Mouse (Mus musculus) activated CD4-positive, CD25-positive, alpha-beta regulatory T cell, adult 4 months (primary cell): ENCODE data around the gene Rps15. TPM values are rescaled to one million over a fixed set of nuclear protein-coding genes. Genes with fewer than 3 reads are reported as not detected.

Experiments used
- ATAC-seq: one replicate; pipeline ENCODE4 v1.8.0; 2017
- polyA plus RNA-seq, 2 experiments: library from polyadenylated mRNA; unstranded; fragments of 100-300 nt; shearing (Covaris generic); gene quantifications; one replicate each; pipeline ENCODE4 v1.2.1; 2017

Gene Rps15
- polyA plus RNA-seq, 2 experiments from 2014 or later, result 1,256 to 1,612 TPM

- ATAC-seq, result no peak
Observed at GRCm38 (mm10) chr10:80342305-80342748, 50.1 kb downstream of the Rps15 start.

DNA sequence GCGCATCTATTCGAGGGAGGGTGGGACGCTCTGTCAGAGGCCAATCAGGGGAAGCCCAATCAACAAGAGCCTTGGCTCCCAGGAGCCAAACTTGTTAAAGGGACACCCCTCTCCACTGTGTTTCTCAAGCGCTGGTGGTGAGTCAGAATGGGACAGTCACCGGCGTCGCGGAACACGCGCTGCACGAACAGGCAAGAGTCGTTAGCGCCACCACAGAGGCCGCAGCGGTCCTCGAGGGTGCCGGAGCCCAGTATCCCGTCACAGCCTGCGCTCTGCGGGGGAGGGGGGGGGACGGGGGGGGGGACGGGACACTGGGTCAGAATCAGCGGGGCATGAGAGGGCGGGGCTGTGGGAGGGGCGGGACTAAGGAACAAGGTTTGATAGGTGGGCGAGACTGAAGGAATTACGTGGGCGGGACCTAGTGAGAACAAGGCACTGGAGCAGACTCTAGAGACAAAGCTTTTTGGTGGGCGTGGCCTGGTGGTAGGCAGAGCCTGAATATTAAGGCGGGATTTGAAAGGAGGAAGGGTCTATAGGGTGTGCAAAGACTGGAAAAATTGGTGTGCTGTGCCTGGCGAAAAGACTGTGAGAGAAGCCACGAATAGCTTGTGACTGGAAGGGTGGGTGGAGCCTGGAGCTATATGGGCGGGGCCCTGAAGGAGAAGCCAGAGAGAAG lies 50.6 kb downstream of the Rps15 start:
- ATAC-seq, result peak; percentile 58

DNA sequence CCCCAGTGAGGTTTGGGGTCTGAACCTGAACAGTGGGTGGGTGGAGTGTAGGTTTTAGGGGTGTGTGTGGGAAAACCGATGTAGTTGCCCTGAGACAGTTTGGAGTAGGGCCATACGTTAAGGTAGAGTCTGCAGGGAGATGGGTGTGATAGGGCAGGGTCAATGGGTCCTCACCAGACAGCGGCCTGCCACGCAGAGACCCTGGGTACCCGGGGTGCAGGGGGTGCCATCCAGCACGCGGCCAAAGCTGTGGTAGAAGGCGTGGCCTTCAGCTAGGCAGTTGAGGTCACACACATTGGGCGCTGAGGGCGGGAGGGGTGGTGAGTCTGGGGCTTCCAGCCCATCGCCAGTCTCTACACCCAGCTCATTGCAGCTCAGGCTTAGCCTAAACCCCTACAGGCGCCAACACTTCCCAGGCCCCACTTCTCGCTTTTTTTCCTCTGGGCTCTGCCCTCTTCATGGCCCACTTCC lies 51.2 kb downstream of the Rps15 start:
- no peak for ATAC-seq

Other genes starting within 250 kb of the Rps15 start
- gene Gpx4, start 245.3 kb upstream of the Rps15 start, polyA plus RNA-seq, result 100 to 1,000 TPM; 346 to 370 TPM
- 10 to 100 TPM; 26.8 to 32.5 TPM for gene Sbno2, start 186.9 kb upstream of the Rps15 start, polyA plus RNA-seq
- 10 to 100 TPM; 22.1 to 25.4 TPM for gene Stk11, start 176.7 kb upstream of the Rps15 start, polyA plus RNA-seq
- gene Atp5d, start 153.8 kb upstream of the Rps15 start, polyA plus RNA-seq, result 100 to 1,000 TPM; 338 to 428 TPM
- gene Cbarp, start 151.6 kb upstream of the Rps15 start, polyA plus RNA-seq, result under 1 TPM; 0.74 to 0.96 TPM
- gene Midn, start 144.2 kb upstream of the Rps15 start, polyA plus RNA-seq, result 1 to 10 TPM; 7.3 to 9.2 TPM
- 100 to 1,000 TPM; 132 to 177 TPM for gene Cirbp, start 126.5 kb upstream of the Rps15 start, polyA plus RNA-seq
- gene 1600002K03Rik, start 119.5 kb upstream of the Rps15 start, polyA plus RNA-seq, result 10 to 100 TPM; 18.0 to 22.7 TPM
- gene Efna2, start 113.0 kb upstream of the Rps15 start, polyA plus RNA-seq, result not detected
- gene Mum1, start 66.0 kb upstream of the Rps15 start, polyA plus RNA-seq, result 10 to 100 TPM; 59.5 to 75.7 TPM
- 100 to 1,000 TPM; 205 to 250 TPM for gene Ndufs7, start 43.3 kb upstream of the Rps15 start, polyA plus RNA-seq
- gene Gamt, start 31.4 kb upstream of the Rps15 start, polyA plus RNA-seq, result under 1 TPM in 1 of 2 experiments, not detected in 1; 0.34 TPM
- 10 to 100 TPM; 15.4 to 19.6 TPM for gene Dazap1, start 31.0 kb upstream of the Rps15 start, polyA plus RNA-seq
- under 1 TPM in 1 of 2 experiments, not detected in 1; 0.82 TPM for gene Apc2, start 3.5 kb downstream of the Rps15 start, polyA plus RNA-seq
- 10 to 100 TPM; 44.0 to 54.5 TPM for gene 2310011J03Rik, start 28.1 kb downstream of the Rps15 start, polyA plus RNA-seq
- gene Pcsk4, start 37.0 kb downstream of the Rps15 start, polyA plus RNA-seq, result 10 to 100 TPM in 1 of 2 experiments, 1 to 10 TPM in 1; 6.7 to 11.9 TPM
- gene Reep6, start 37.5 kb downstream of the Rps15 start, polyA plus RNA-seq, result not detected
- not detected for gene Adamtsl5, start 56.0 kb downstream of the Rps15 start, polyA plus RNA-seq
- not detected for gene Plk5, start 64.0 kb downstream of the Rps15 start, polyA plus RNA-seq
- 1 to 10 TPM in 1 of 2 experiments, under 1 TPM in 1; 0.62 to 1.2 TPM for gene Mex3d, start 95.2 kb downstream of the Rps15 start, polyA plus RNA-seq
- 10 to 100 TPM; 23.6 to 32.0 TPM for gene Mbd3, start 107.1 kb downstream of the Rps15 start, polyA plus RNA-seq
- gene Uqcr11, start 114.4 kb downstream of the Rps15 start, polyA plus RNA-seq, result 100 to 1,000 TPM; 327 to 363 TPM
- 10 to 100 TPM in 1 of 2 experiments, 1 to 10 TPM in 1; 9.3 to 10.7 TPM for gene Tcf3, start 141.2 kb downstream of the Rps15 start, polyA plus RNA-seq
- gene Onecut3, start 202.4 kb downstream of the Rps15 start, polyA plus RNA-seq, result not detected
- not detected for gene Atp8b3, start 246.7 kb downstream of the Rps15 start, polyA plus RNA-seq